Mouse (Mus musculus): ENCODE data around the gene Trim44.

The Trim44 gene

DNA sequence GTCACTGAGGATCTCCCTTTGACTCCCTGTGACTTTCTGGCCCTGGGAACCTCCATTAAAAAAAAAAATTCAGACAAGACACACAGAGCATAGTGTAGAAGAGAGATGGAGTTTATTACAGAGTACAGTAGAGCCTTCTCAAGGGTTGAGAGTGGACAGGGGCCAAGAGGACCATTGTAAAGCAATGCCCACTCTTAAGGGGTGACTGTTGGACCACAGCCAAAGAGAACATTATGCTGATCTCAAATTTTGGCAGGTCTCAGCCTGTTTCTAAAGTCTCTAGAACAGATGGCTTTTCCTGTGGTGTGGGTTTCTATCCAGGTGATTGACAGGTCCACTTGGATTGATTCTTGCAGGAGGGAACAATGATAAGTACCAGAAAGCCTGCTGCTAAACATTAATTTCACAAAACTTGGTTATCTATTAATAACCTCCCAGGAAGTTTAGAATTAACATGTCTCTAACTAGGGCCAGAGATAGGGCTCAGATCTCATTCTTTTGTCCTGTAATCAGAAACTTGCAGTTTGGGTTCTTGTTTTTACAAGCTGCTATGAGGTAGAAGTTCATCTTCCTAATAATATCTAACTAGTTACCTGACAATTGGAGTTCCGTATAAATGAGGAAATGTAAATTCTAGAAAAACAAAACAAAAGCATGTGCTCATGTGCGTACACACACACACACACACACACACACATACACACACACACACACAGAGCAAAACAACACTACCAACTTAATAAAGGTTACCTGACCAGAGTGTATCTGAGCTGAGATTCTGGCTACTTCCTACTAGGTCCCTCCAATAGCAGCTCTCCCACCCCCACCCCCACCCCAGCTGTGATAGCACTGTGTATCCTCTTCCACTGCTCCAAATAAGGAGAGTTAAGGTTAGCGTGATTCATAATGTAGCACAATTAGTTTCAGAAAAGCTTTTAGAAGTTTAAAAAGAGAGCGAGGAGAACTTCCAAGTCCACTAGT lies 1.0 kb downstream of the Trim44 start:
- DNase-seq (ENCODE audit: inconsistent ontology term): no peak

DNA sequence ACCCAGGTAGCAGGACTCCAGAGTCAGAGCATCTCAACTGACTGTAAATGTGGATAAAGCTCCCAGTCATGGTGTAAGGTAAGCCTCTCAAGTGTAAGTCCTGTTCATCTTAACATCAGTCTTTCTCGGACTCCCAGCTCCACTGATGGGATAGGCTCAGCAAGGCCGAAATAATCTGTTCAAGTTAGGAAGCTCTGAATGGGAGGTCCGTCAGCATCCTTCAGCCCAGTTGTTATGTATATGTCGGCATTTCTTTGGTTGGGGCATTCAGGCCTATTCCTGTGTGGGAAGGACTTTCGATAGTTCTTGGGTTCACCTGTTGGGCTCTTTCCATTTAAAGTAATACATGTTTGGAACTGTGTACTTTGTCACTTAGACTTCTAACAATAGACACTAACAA lies 3.6 kb downstream of the Trim44 start:
- DNase-seq (ENCODE audit: inconsistent ontology term): no peak

DNA sequence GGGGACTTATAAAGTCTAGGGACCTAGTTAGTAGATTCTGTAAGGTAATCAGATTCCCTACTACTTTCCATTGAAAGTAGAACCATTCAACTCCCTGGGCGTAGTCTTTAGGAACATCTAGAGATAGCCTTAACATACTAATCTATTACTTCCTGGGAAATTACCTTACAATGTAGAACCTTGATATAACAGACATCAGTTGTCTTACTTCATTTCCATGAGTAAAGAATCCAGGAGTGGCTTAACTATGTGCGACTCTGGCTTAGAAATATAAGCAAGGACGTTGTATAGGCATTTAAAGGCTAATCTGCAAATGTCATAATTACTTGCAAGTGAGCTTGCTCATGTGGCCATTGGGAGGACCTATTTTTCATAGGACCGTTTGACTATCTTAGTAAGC lies 4.3 kb downstream of the Trim44 start:
- DNase-seq (ENCODE audit: inconsistent ontology term): no peak

DNA sequence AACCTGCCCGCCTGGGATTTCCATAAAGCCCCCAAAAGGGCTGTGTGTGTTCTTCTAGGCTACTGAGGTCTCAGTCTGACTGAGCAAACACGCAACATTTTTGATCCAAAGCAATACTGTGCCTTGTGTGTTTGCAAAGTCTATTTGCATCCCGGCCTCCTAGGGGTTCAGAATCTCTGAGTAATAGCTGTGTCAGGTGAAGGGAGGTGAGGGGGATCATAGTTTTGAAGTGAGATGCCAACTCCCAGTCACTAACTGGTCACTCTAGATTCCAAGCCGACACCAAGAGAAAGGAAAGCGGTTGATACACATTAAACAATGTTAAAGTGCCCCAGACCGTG lies 6.3 kb downstream of the Trim44 start:
- DNase-seq (ENCODE audit: inconsistent ontology term): no peak

DNA sequence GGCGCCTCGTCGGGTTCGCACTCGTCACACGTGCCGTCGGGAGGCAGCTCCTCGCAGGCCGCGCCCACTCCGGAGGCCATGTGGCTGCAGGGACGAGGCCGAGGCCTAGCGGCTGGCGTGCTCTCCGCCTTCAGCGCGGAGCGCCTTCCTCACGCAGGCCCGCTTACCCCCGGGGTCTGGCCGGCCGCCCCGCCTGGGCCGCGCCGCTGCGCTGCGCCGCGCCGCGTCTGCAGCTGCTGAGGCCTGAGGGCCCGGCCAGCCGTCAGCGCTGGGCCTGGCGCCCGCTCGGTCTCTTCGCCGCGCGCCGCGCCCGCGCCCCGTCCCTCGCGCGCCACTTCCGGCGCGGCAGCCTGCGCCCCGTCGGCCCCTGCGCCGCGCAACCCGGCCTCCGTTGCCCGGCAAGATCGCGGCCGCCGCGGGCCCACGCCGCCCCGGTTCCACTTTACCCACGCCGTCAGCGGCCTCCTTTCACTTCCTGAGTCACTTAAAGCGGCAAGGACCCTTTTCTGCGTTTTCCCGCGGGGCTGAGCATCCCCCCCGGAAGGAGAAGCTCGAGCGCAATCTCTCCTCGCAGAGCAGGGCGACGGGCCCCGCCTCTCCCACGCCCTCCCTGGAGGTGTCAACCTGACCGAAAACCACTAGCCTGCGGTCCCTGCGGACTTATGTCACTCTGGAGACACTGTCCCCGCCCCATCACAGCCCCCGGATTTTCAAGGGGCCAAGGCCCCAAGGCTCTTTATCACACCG lies 6.8 kb downstream of the Trim44 start:
- peak; percentile 95 for DNase-seq (ENCODE audit: inconsistent ontology term)

DNA sequence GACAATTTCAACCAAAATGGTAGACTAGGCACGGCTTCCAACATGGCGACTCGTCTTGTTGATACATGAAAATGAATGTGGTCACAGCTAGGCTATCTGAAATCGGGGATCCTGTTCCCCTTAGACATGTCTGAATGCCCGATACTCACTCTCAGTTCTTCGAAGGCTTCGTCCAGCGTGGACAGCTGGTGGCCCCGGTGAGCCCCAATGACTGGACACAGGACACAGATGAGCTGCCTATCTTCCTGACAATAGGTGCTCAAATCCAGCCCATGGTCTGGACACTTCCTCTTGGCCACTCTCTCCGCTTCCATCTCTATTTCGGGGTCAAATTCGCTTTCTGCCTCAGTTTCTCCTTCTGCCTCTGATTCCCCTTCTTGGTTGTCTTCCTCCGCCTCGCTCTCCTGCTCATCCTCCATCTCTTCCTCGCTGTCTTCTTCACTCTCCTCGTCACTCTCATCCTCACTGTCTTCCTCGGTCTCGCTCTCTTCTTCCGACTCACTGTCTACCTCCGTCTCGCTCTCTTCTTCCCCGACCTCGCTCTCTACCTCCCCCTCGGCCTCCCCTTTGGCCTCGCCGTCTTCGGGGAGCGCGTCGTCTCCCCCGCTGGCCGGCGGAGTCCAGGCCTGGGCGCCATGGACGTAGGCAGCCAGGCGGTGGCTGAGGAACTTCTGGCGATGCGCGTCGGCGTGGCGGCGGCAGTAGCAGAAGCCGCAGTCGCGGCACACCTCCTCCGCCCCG lies 7.6 kb downstream of the Trim44 start:
- DNase-seq (ENCODE audit: inconsistent ontology term): no peak

DNA sequence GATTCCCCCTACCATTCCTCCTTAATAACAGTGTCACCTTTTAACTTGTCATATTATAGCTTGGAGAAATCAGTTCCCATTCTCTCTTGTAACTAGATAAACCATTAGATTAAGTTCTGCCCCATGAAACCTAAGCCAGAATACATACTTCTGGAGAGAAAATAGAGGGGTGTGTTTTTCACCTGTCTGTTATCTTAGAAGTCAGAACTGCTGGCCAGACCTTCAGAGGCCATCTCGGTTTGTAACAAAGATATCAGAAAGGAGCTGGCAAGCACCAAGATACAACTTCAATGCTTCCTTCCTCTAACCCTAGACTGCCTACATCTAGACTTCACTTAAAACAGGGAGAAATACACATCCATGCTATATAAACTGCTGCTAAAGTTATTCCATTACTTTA lies 11.1 kb downstream of the Trim44 start:
- DNase-seq (ENCODE audit: inconsistent ontology term): no peak

DNA sequence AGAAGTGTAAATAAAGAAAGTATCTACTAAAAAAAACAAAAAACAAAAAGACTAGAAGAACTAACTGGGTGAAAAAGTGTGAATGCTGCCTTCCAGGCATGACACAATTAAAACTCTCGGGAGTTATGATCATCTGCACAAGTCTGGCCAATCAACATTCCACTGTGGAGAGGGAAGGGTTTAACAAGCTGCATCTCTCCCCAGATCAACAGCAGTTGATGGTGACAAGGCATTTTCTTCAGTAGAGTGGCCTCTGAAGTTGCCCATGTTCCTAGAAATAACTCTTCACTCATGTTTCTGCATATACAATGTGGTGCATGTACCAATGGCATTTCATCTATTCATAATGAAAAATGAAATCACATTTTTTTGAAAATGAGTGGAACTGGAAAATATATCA lies 14.2 kb downstream of the Trim44 start:
- DNase-seq (ENCODE audit: inconsistent ontology term): no peak

DNA sequence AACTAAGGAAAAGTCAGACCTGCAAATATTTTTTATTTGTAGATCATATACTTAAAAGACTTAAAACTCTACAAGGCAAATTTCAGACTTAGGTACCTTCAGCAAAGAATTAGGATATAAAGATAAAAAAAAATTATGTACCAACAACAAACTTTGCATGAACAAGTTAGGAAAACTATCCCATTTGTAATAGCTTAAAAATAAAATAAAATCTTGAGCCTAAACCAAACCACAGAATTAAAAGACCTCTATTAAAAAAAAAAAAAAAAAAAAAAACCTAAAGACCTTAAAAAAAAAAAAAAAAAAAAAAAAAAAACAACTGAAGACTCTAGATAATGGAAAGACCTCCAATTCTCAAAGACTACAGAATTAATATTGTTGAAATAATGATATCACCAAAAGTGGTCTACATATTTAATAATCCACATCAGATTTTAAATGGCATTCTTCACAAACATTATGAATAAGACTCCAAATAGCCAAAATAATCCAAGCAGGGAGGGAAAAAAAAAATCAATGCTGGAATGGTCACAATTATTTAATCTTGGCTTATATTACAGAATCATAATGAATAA lies 22.2 kb downstream of the Trim44 start:
- DNase-seq (ENCODE audit: inconsistent ontology term): no peak

DNA sequence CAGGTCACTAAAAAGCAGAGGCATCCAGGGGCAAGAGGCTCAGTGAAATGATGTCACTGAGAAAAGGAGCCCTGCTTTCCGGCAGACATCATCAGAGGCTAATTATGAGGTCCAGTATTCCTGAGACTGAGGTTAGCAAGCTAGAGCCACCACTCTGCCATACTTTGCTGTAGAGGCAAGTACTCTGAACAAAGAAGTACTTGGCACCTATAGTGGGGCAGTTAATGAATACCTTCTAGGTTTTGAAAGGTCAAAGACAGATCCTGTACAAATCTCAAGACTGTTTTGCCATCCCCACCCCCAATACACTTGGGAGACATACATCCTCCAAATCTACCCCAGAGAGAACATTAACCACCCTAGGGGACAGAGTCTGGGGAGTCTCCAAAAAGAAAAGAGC lies 23.1 kb downstream of the Trim44 start:
- no peak for DNase-seq (ENCODE audit: inconsistent ontology term)

DNA sequence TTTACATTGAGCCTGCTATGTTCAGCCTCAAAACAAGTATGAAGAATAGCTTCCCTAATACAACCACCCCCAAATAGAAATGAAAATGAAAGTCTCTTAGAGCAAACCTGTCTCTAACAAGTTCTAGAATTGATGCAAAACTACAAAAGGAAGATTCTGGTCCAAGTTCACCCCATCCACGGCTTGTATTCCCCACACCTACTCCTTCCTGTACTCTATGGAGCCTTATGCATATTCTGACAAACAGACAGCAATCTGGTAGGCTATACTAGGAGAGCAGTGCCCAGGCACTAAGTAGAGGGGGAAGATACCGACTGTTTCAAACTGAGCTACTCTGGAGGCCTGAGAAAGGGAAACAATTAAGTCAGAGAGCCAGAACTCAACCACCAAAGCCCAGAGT lies 23.6 kb downstream of the Trim44 start:
- no peak for DNase-seq (ENCODE audit: inconsistent ontology term)

DNA sequence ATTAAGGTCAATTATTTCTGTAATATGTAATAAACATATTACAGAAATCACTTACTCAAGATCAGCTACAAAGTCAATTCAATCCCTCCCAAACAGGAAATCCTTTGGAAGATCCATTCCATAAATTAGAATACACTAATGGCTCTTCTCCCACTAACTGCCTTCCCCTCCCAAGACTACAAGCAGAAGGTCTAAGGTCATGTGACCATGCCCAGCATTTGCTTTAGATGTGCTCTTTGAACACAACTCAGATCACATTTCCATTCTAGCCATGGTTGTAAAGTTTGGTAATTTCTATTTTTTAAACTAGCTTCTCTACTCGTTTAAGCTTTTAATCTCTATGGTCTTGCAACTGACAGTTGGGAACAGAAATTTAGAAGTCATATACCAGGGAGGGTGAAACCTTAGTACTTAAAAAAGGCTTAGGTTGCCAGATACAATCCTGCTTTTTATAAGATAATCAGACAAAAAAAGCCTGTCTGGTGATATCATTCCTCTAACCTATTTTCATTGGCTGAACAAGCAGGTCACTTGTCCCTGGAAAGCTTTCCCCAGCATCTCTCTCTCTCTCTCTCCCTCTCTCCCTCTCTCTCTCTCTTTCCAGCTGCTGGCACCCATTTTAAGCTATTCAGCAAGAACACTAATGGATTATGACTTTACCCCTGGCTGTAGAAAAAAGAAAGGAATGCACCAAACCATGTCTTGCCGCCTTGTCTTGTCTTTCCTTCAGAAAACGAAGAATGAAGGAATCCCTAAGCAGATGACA lies 24.4 kb downstream of the Trim44 start:
- peak; percentile 44 for DNase-seq (ENCODE audit: inconsistent ontology term)

DNA sequence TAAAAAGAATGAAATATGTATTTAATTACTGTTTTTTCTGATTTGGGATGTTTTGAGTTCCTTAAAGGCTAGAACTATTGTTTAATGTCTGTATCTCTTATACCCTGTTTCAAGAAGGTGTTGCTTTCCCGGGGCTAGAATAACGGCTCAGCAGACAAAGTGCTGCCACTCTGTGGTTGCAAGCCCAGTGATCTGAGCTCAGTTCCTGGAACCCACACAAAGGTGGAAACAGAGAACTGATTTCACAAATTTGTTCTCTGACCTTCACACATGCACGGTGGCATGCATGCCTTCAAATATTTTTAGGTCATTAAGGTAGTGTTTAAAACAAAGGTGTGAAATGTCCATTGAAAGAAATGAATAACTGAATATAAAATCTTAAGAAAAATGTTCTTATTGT lies 25.1 kb downstream of the Trim44 start:
- no peak for DNase-seq (ENCODE audit: inconsistent ontology term)

DNA sequence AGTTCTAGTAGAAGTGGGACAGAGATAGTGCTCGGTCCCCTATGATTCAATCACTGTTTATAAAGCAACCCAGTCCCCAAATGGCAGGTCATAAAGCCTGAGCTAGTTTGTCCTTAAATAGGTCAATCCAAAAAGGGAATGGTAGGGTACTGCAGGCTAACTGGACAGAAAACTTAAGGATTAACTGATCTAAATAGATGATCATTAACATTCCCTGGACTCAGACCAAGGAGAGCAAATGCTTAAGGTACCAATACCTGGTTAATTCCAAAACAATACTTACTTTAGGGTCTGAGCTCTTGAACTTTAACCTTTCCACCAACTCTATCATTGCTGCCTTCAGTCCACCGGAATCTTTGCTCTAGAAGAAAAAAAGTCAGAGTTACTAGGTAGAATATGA lies 27.0 kb downstream of the Trim44 start:
- no peak for DNase-seq (ENCODE audit: inconsistent ontology term)

DNA sequence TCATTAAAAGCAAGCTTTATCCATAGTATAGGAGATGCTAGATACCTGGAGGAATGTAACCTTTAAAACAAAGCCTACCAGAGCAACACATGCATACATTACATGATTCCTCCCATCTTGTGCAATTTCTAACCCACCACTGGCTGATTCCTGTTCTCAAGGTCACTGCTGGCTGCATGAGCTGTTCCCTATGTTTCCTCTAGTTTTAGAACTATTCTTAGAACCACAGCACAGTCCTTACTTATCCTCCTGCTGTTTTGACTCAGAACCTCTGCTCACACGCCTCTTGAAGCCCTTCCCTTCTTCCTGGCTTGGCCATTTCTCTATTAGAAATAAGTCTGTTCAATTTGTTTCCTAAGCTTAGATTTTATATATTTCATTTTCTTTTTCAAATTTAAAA lies 28.7 kb downstream of the Trim44 start:
- no peak for DNase-seq (ENCODE audit: inconsistent ontology term)

DNA sequence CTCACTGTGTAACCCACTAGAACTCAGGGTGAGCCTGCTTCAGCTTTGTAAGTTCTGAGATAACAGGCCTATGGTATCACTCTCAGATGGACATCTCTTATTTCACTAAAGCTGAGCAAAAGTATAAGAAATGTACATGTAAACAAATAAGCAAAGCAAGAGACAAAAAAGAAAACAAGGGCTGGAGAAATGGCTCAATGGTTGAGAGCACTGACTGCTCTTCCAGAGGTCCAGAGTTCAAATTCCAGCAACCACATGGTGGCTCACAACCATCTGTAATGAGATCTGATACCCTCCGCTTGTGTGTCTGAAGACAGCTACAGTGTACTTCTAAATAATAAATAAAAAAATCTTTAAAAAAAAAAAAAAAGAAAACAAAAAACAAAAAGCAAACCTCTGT lies 29.2 kb downstream of the Trim44 start:
- no peak for DNase-seq (ENCODE audit: inconsistent ontology term)

DNA sequence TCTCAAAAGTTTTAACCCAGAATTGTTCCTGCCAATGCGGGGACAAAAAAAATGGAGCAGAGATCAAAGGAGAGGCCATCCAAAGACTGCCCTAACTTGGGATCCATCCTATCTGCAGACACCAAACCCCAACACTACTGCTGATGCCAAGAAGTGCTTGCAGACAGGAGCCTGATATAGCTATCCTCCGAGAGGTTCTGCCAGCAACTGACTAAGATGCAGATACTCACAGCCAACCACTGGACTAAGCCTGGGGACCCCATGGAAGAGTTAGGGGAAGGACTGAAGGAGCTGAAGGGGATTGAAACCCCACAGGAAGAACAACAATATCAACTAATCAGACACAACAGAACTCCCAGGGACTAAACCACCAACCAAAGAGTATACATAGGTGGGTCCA lies 30.3 kb downstream of the Trim44 start:
- no peak for DNase-seq (ENCODE audit: inconsistent ontology term)

DNA sequence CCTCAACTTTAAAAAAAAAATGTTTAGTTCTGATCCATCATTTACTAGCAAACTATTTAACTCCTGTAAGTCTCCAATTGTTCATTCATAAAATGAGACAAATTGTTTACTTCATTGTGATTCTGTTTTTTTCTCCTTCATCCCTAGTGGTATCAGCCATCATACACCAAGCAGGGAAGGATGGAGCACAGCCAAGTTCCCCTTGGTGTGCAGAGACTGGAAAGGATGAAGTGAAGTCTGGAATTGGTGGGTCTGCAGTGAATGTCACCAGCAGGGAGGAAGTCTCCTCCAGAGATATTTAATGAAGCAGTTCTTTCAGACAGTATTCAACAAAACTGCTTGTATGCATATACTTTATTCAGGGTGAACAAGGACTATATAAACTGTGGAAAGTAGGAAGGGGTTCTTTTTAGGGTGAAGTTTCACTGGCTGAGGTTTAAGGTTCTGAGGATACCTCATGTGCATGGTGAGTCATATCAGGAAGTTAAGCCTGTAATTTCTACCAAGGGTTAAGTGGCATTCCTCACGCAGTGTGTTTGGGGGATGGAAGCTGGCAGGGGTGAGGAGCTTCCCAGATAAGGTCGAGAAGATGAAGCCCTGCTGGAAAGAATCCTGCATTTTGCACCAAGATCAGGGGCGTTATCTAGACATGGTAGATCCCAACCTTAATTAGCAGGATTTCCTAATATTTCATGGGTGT lies 34.1 kb downstream of the Trim44 start:
- no peak for DNase-seq (ENCODE audit: inconsistent ontology term)

DNA sequence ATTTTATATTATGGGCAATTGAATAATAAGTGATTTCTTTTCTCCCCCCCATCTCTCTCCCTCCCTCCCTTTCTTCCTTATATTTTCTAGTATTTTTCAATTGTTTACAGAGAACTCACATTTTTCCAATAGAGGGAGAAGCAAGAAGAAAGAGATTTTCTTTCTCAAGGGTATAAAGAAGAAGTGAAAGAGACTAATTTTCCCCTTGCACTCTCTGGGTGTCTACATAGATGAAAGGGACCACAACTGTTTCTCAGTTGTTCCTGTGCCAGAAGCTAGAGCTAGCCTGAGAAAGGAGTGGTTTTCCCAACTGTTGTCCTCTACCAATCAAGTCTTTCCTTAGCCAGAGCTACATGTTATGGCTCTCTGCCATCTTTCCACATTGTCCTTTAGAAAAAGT lies 34.9 kb downstream of the Trim44 start:
- DNase-seq (ENCODE audit: inconsistent ontology term): no peak

DNA sequence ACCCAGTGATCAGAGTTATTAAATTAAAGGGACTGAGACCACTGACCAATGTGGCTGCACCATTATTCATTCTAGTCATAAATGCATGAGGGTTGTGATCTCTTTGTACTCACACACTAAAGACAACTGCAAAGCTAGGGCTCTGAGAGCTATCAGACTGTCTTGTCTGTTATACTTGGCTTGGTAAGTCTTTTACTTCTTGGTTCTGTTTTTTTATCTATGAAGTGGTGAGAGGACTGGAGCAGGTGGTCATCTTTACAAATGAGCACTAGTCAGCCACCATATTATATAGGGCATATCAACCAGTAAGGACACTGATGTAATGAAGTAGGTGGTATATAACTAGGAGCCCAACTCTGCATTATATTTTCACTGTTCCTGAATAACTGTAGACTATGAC lies 36.3 kb downstream of the Trim44 start:
- no peak for DNase-seq (ENCODE audit: inconsistent ontology term)

All from Muller cell, postnatal 12 days (primary cell).